Mouse (Mus musculus) intestine, embryonic 15.5 days (tissue): ENCODE measurements around the gene Mmgt1. TPM values are rescaled to one million over a fixed set of nuclear protein-coding genes. Genes with fewer than 3 reads are reported as not detected.

Experiments
- ATAC-seq: fragments of 200-750 bp; cut with Nextera tagmentation; 2 replicates; pipeline ENCODE4 v1.8.0; 2017; ENCODE audit warnings: moderate TSS enrichment, moderate library complexity
- H3K27ac ChIP-seq: fragments of 300-500 bp; sonication (generic); 2 replicates; pipeline ENCODE4 v1.5.1; 2015; ENCODE audit warnings: mild to moderate bottlenecking, inconsistent platforms
- H3K27me3 ChIP-seq: fragments of 300-500 bp; sonication (generic); replicated peaks from 2 replicates; pipeline ENCODE4 v1.6.1; 2015; ENCODE audit warnings: inconsistent platforms
- H3K36me3 ChIP-seq: fragments of 300-500 bp; sonication (generic); 2 replicates; pipeline ENCODE4 v1.6.1; 2015; ENCODE audit warnings: inconsistent platforms
- H3K4me1 ChIP-seq: fragments of 300-500 bp; sonication (generic); replicated peaks from 2 replicates; pipeline ENCODE4 v1.6.1; 2015; ENCODE audit warnings: inconsistent platforms
- H3K4me2 ChIP-seq: fragments of 300-500 bp; sonication (generic); replicated peaks from 2 replicates; pipeline ENCODE4 v1.6.1; 2015; ENCODE audit warnings: mild to moderate bottlenecking, inconsistent platforms
- H3K4me3 ChIP-seq: fragments of 300-500 bp; sonication (generic); replicated peaks from 2 replicates; pipeline ENCODE4 v1.5.1; 2015; ENCODE audit warnings: inconsistent platforms
- H3K9ac ChIP-seq: fragments of 300-500 bp; sonication (generic); 2 replicates; pipeline ENCODE4 v1.6.1; 2015; ENCODE audit warnings: inconsistent platforms
- H3K9me3 ChIP-seq: fragments of 300-500 bp; sonication (generic); 2 replicates; pipeline ENCODE4 v1.6.1; 2016; ENCODE audit warnings: inconsistent platforms
- WGBS: fragments of 180-500 bp; shearing (Covaris S2); methylation state at CpG from one replicate; pipeline ENCODE4 v1.1.7; 2015; 5-methylcytosine and 5-hydroxymethylcytosine counted together
- polyA plus RNA-seq: library from polyadenylated mRNA; unstranded; fragments of >200 nt; fragmentation: Nextera tagmentation; extraction: Ambion mirVana; gene quantifications from 2 replicates; pipeline ENCODE4 v1.2.1, GENCODE M21; 2015

Mmgt1 gene
- 21.4 and 24.3 TPM in 2 replicates for polyA plus RNA-seq

GRCm38 (mm10) chrX:56597887-56598640 is at the start of gene Mmgt1:
Gene Mmgt1, minus strand, starts transcription at chrX:56598069.
- no peaks in the 10 kb centered on the region for H3K4me1 ChIP-seq
- H3K27me3 ChIP-seq, result no peaks in the 10 kb centered on the region
- peak within 1 kb of the TSS; percentile 40; the same call in 1 of the 2 replicates for H3K27ac ChIP-seq
- H3K9ac ChIP-seq, result peak within 1 kb of the TSS; percentile 75
- H3K9me3 ChIP-seq, result no peaks in the 10 kb centered on the region
- 16% methylated on average over 44 of the region's 44 CpGs for WGBS
- peak; percentile 99 for ATAC-seq
- H3K4me2 ChIP-seq, result peak within 1 kb of the TSS; percentile 51
- no peaks in the 10 kb centered on the region for H3K36me3 ChIP-seq
- peak within 1 kb of the TSS; percentile 64 for H3K4me3 ChIP-seq

GRCm38 (mm10) chrX:56640066-56640465 is 42.2 kb upstream of the Mmgt1 start:
- 10% methylated on average over 1 of the region's 1 CpGs for WGBS
- Histone ChIP-seq H3K9ac (no peak overlapping the region), H3K4me3 (no peak overlapping the region)

GRCm38 (mm10) chrX:56636185-56636584 is 38.3 kb upstream of the Mmgt1 start:
- H3K4me2 ChIP-seq, result no peak overlapping the region
- H3K36me3 ChIP-seq, result no peaks in the 10 kb centered on the region
- H3K27ac ChIP-seq, result no peak overlapping the region
- WGBS, result 83% methylated on average over 5 of the region's 5 CpGs
- no peaks in the 10 kb centered on the region for H3K9me3 ChIP-seq
- ATAC-seq, result no peak
- H3K27me3 ChIP-seq, result no peaks in the 10 kb centered on the region
- no peak overlapping the region for H3K9ac ChIP-seq
- no peak overlapping the region for H3K4me3 ChIP-seq
- H3K4me1 ChIP-seq, result no peaks in the 10 kb centered on the region

More at GRCm38 (mm10) chrX:56640066-56640465, 42.2 kb upstream of the Mmgt1 start:
- Histone ChIP-seq H3K27me3 (no peaks in the 10 kb centered on the region), H3K9me3 (no peaks in the 10 kb centered on the region), H3K4me1 (no peaks in the 10 kb centered on the region), H3K4me2 (no peak overlapping the region), H3K27ac (no peak overlapping the region), H3K36me3 (no peaks in the 10 kb centered on the region)
- no peak for ATAC-seq

- no peak overlapping the region for H3K4me3 ChIP-seq
- no peak overlapping the region for H3K9ac ChIP-seq
- H3K9me3 ChIP-seq, result no peaks in the 10 kb centered on the region
- ATAC-seq, result no peak
- H3K36me3 ChIP-seq, result no peaks in the 10 kb centered on the region
- H3K27me3 ChIP-seq, result no peaks in the 10 kb centered on the region
- 84% methylated on average over 2 of the region's 2 CpGs for WGBS
- H3K27ac ChIP-seq, result no peak overlapping the region
- no peaks in the 10 kb centered on the region for H3K4me1 ChIP-seq
- H3K4me2 ChIP-seq, result no peak overlapping the region
These were observed 17.4 kb upstream of the Mmgt1 start for GRCm38 (mm10) chrX:56615236-56615635.

GRCm38 (mm10) chrX:56610318-56610694 is 12.4 kb upstream of the Mmgt1 start:
- Histone ChIP-seq H3K4me1 (no peaks in the 10 kb centered on the region), H3K4me2 (peak overlapping the region; percentile 62), H3K27me3 (no peaks in the 10 kb centered on the region), H3K4me3 (peak overlapping the region; percentile 54), H3K36me3 (no peaks in the 10 kb centered on the region), H3K9me3 (no peaks in the 10 kb centered on the region), H3K27ac (no peak overlapping the region), H3K9ac (peak overlapping the region; percentile 60)
- 18% methylated on average over 13 of the region's 13 CpGs for WGBS
- peak; percentile 43; the same call in 1 of the 2 replicates for ATAC-seq

GRCm38 (mm10) chrX:56609623-56610317 is 11.9 kb upstream of the Mmgt1 start, which contains the start of gene Slc9a6:
Gene Slc9a6, plus strand, starts transcription at chrX:56609757.
- Histone ChIP-seq H3K4me2 (peak within 1 kb of the TSS; percentile 62), H3K9ac (peak within 1 kb of the TSS; percentile 60), H3K4me3 (peak within 1 kb of the TSS; percentile 54), H3K27me3 (no peaks in the 10 kb centered on the region), H3K4me1 (no peaks in the 10 kb centered on the region), H3K36me3 (no peaks in the 10 kb centered on the region), H3K9me3 (no peaks in the 10 kb centered on the region), H3K27ac (peak within 1 kb of the TSS; percentile 66; the same call in 1 of the 2 replicates)
- ATAC-seq, result peak; percentile 98
- 12% methylated on average over 39 of the region's 50 CpGs for WGBS

- no peaks in the 10 kb centered on the region for H3K27me3 ChIP-seq
- no peak overlapping the region for H3K27ac ChIP-seq
- peak overlapping the region; percentile 62 for H3K4me2 ChIP-seq
- peak overlapping the region; percentile 54 for H3K4me3 ChIP-seq
- no peaks in the 10 kb centered on the region for H3K9me3 ChIP-seq
- ATAC-seq, result peak; percentile 24; the same call in 1 of the 2 replicates
- no peaks in the 10 kb centered on the region for H3K4me1 ChIP-seq
- H3K9ac ChIP-seq, result no peak overlapping the region
- no peaks in the 10 kb centered on the region for H3K36me3 ChIP-seq
- 23% methylated on average over 7 of the region's 7 CpGs for WGBS
These were observed 11.4 kb upstream of the Mmgt1 start for GRCm38 (mm10) chrX:56609285-56609622.

- WGBS, result 69% methylated on average over 7 of the region's 7 CpGs
- Histone ChIP-seq H3K4me3 (no peak overlapping the region), H3K4me1 (no peaks in the 10 kb centered on the region), H3K27ac (no peak overlapping the region), H3K9me3 (no peaks in the 10 kb centered on the region), H3K36me3 (no peaks in the 10 kb centered on the region), H3K9ac (no peak overlapping the region), H3K27me3 (no peaks in the 10 kb centered on the region), H3K4me2 (no peak overlapping the region)
- ATAC-seq, result no peak
These were observed 9.3 kb upstream of the Mmgt1 start for GRCm38 (mm10) chrX:56607032-56607710.

GRCm38 (mm10) chrX:56606536-56606935 is 8.7 kb upstream of the Mmgt1 start:
- H3K36me3 ChIP-seq, result no peaks in the 10 kb centered on the region
- ATAC-seq, result no peak
- no peaks in the 10 kb centered on the region for H3K27me3 ChIP-seq
- H3K4me3 ChIP-seq, result no peak overlapping the region
- H3K4me1 ChIP-seq, result no peaks in the 10 kb centered on the region
- no peak overlapping the region for H3K4me2 ChIP-seq
- H3K27ac ChIP-seq, result no peak overlapping the region
- H3K9me3 ChIP-seq, result no peaks in the 10 kb centered on the region
- 62% methylated on average over 2 of the region's 2 CpGs for WGBS
- no peak overlapping the region for H3K9ac ChIP-seq

- Histone ChIP-seq H3K27me3 (no peaks in the 10 kb centered on the region), H3K9me3 (no peaks in the 10 kb centered on the region), H3K4me3 (peak overlapping the region; percentile 64), H3K9ac (peak overlapping the region; percentile 75), H3K4me2 (peak overlapping the region; percentile 51), H3K27ac (peak overlapping the region; percentile 40; the same call in 1 of the 2 replicates), H3K36me3 (no peaks in the 10 kb centered on the region), H3K4me1 (no peaks in the 10 kb centered on the region)
- ATAC-seq, result peak; percentile 79
- 19% methylated on average over 25 of the region's 25 CpGs for WGBS
These were observed 516 bp downstream of the Mmgt1 start for GRCm38 (mm10) chrX:56597219-56597886.

- WGBS, result 76% methylated on average over 2 of the region's 2 CpGs
- Histone ChIP-seq H3K4me3 (no peak overlapping the region), H3K9me3 (no peaks in the 10 kb centered on the region), H3K4me2 (no peak overlapping the region), H3K36me3 (no peaks in the 10 kb centered on the region), H3K9ac (no peak overlapping the region), H3K27me3 (no peaks in the 10 kb centered on the region), H3K27ac (no peak overlapping the region), H3K4me1 (no peaks in the 10 kb centered on the region)
- no peak for ATAC-seq
These were observed 19.7 kb downstream of the Mmgt1 start for GRCm38 (mm10) chrX:56578200-56578599.

- no peaks in the 10 kb centered on the region for H3K36me3 ChIP-seq
- 24% methylated on average over 6 of the region's 6 CpGs for WGBS
- no peak overlapping the region for H3K4me2 ChIP-seq
- no peak overlapping the region for H3K27ac ChIP-seq
- H3K9me3 ChIP-seq, result no peaks in the 10 kb centered on the region
- no peak overlapping the region for H3K9ac ChIP-seq
- ATAC-seq, result no peak
- H3K4me1 ChIP-seq, result no peaks in the 10 kb centered on the region
- no peaks in the 10 kb centered on the region for H3K27me3 ChIP-seq
- H3K4me3 ChIP-seq, result no peak overlapping the region
These were observed 25.4 kb downstream of the Mmgt1 start for GRCm38 (mm10) chrX:56572465-56572864.
